Mouse (Mus musculus): ENCODE measurements around the gene Ctnnd1.

- TF ChIP-seq CTCF (IDR thresholded peaks at IDR 0.05 in 2 of 3, conservative IDR thresholded peaks at IDR 0.05 in 1 of 3; ENCODE audit: control insufficient read depth in 1 of 3, insufficient read depth in 1 of 3, low read depth in 2 of 3, low read length in 3 of 3, poor library complexity in 1 of 3, severe bottlenecking in 1 of 3) (no peak), RCOR1 (IDR thresholded peaks at IDR 0.05; ENCODE audit: low read depth, low read length) (no peak), EP300 (IDR thresholded peaks at IDR 0.05; ENCODE audit: low read depth in 1 of 2, low read length in 2 of 2) (no peak)
Measured at GRCm38 (mm10) chr2:84634006-84634405, 16.6 kb downstream of the Ctnnd1 start.
